Mouse (Mus musculus) MEL (cell line): Measurements from ENCODE around the gene Phgr1.

ENCODE experiments used
- BHLHE40 ChIP-seq: IDR thresholded peaks from 2 replicates; pipeline ENCODE4 v1.6.1; 2012; ENCODE audit warnings: low read depth, mild to moderate bottlenecking, inconsistent platforms, low read length, improper control_type of control experiment, borderline replicate concordance
- CHD1 ChIP-seq: IDR thresholded peaks from 2 replicates; pipeline ENCODE4 v1.6.1; 2012; ENCODE audit warnings: low read depth, mild to moderate bottlenecking, inconsistent platforms, low read length, improper control_type of control experiment
- CTCF ChIP-seq, 3 experiments: IDR thresholded peaks in 2 of 3; conservative IDR thresholded peaks in 1 of 3; 2 replicates each; pipeline ENCODE4 v1.5.1; 2011 to 2012; ENCODE audit warnings: low read length in 3 of 3, low read depth in 2 of 3, mild to moderate bottlenecking in 2 of 3, improper control_type of control experiment in 1 of 3, inconsistent platforms in 1 of 3, mixed read lengths in 1 of 3, moderate library complexity in 1 of 3; ENCODE audit not compliant: control insufficient read depth in 1 of 3, insufficient read depth in 1 of 3, poor library complexity in 1 of 3, severe bottlenecking in 1 of 3
- KAT2A ChIP-seq: conservative IDR thresholded peaks from 2 replicates; pipeline ENCODE4 v1.6.1; 2012; ENCODE audit warnings: low read depth, low read length, improper control_type of control experiment, inconsistent platforms
- POLR2A ChIP-seq, 2 experiments: IDR thresholded peaks; 2 replicates each; pipeline ENCODE4 v1.6.1; 2011 to 2012; ENCODE audit warnings: low read length in 2 of 2, mild to moderate bottlenecking in 2 of 2, control low read depth in 1 of 2, improper control_type of control experiment in 1 of 2, low read depth in 1 of 2, moderate library complexity in 1 of 2; ENCODE audit not compliant: control insufficient read depth in 1 of 2, insufficient read depth in 1 of 2, poor library complexity in 1 of 2
- TBP ChIP-seq: IDR thresholded peaks from 2 replicates; pipeline ENCODE4 v1.8.0; 2011; ENCODE audit warnings: low read depth, low read length, improper control_type of control experiment
- ZMIZ1 ChIP-seq: IDR thresholded peaks from 2 replicates; pipeline ENCODE4 v1.6.1; 2012; ENCODE audit warnings: low read depth, mild to moderate bottlenecking, inconsistent platforms, low read length, improper control_type of control experiment, moderate library complexity
- ZNF384 ChIP-seq: IDR thresholded peaks from 2 replicates; pipeline ENCODE4 v1.6.1; 2012; ENCODE audit warnings: low read depth, mild to moderate bottlenecking, inconsistent platforms, low read length, improper control_type of control experiment

DNA sequence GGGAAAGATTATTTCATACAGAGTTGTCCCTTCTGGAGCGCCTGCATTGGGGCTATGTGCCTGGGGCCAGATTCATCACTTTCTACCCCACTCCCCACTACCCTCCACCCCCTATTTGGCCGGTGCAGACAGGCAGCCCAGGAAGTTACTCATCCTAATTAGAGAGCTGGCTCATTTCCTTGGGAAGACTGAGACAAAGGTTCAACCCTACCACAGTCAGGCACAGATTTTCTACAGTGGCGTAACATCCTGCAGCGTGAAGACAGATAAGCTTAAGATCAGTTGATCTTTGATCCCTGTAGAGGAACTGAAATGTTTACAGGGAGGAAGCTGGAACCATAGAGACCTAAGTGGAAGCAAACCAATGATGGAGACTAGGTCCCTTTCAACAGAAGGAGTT lies 9.7 kb downstream of the Phgr1 start:
- no peak for TF ChIP-seq POLR2A (IDR thresholded peaks at IDR 0.05; ENCODE audit: control insufficient read depth in 1 of 2, insufficient read depth in 1 of 2, low read depth in 1 of 2, low read length in 2 of 2, poor library complexity in 1 of 2)
- TF ChIP-seq CTCF (IDR thresholded peaks at IDR 0.05 in 2 of 3, conservative IDR thresholded peaks at IDR 0.05 in 1 of 3; ENCODE audit: control insufficient read depth in 1 of 3, insufficient read depth in 1 of 3, low read depth in 2 of 3, low read length in 3 of 3, poor library complexity in 1 of 3, severe bottlenecking in 1 of 3) = no peak
- no peak for TF ChIP-seq TBP
- TF ChIP-seq BHLHE40 = no peak
- TF ChIP-seq ZMIZ1 = no peak
- no peak for TF ChIP-seq KAT2A
- TF ChIP-seq CHD1 = no peak
- no peak for TF ChIP-seq ZNF384
